Mouse (Mus musculus) lung, embryonic 14.5 days (tissue): Measurements from ENCODE around the gene Osbpl5. TPM values are rescaled to one million over a fixed set of nuclear protein-coding genes. Genes with fewer than 3 reads are reported as not detected.
"Not testable (repeated sequence)": the region's sequence is repeated elsewhere in the genome, so short reads cannot be mapped to it uniquely, and the experiment has no call there.

Source experiments
- ATAC-seq: fragments of 200-750 bp; cut with Nextera tagmentation; 2 replicates; pipeline ENCODE4 v1.8.0; 2017; ENCODE audit warnings: mild to moderate bottlenecking, moderate TSS enrichment, moderate library complexity; ENCODE audit not compliant: insufficient read depth
- DNase-seq: peaks from one replicate; pipeline ENCODE4 v3.0.0-alpha.2; 2015
- H3K27ac ChIP-seq: fragments of 300-500 bp; sonication (generic); 2 replicates; pipeline ENCODE4 v1.5.1; 2014; ENCODE audit warnings: low read depth, mild to moderate bottlenecking, moderate library complexity
- H3K27me3 ChIP-seq: fragments of 300-500 bp; sonication (generic); 2 replicates; pipeline ENCODE4 v1.6.1; 2014; ENCODE audit warnings: low read length, control low read depth; ENCODE audit not compliant: insufficient read depth
- H3K36me3 ChIP-seq: fragments of 300-500 bp; sonication (generic); 2 replicates; pipeline ENCODE4 v1.6.1; 2014; ENCODE audit warnings: control low read depth; ENCODE audit not compliant: insufficient read depth
- H3K4me1 ChIP-seq: fragments of 300-500 bp; sonication (generic); 2 replicates; pipeline ENCODE4 v1.6.1; 2014; ENCODE audit warnings: antibody characterized with exemption, control low read depth; ENCODE audit not compliant: insufficient read depth
- H3K4me2 ChIP-seq: fragments of 300-500 bp; sonication (generic); 2 replicates; pipeline ENCODE4 v1.6.1; 2014; ENCODE audit warnings: mild to moderate bottlenecking
- H3K4me3 ChIP-seq: fragments of 300-500 bp; sonication (generic); 2 replicates; pipeline ENCODE4 v1.5.1; 2014; ENCODE audit warnings: low read depth, low read length
- H3K9ac ChIP-seq: fragments of 300-500 bp; sonication (generic); 2 replicates; pipeline ENCODE4 v1.6.1; 2014
- H3K9me3 ChIP-seq: fragments of 300-500 bp; sonication (generic); 2 replicates; pipeline ENCODE4 v1.6.1; 2016; ENCODE audit warnings: low read depth, low read length, control low read depth
- CTCF ChIP-seq: IDR thresholded peaks from 2 replicates; pipeline ENCODE4 v1.5.1; 2016; ENCODE audit warnings: antibody characterized with exemption, low read depth
- WGBS: fragments of 180-500 bp; shearing (Covaris S2); extraction: QIAGEN DNeasy Blood & Tissue Kit; methylation state at CpG from one replicate; pipeline ENCODE4 v1.1.7; 2014; 5-methylcytosine and 5-hydroxymethylcytosine counted together
- microRNA-seq: library from miRNA; unstranded; fragments of <30 nt; microRNA quantifications from one replicate; pipeline ENCODE4, GENCODE M21; 2016; ENCODE audit warnings: borderline number of aligned reads
- polyA plus RNA-seq: library from polyadenylated mRNA; unstranded; fragments of >200 nt; fragmentation: Nextera tagmentation; extraction: Ambion mirVana; gene quantifications from 2 replicates; pipeline ENCODE4 v1.2.1, GENCODE M21; 2014

The Osbpl5 gene
- polyA plus RNA-seq, 1 experiment from 2014 or later = 34.2 TPM

- Histone ChIP-seq H3K9me3 (no peaks in the 10 kb centered on the region; the same call in 1 of the 2 replicates), H3K36me3 (no peaks in the 10 kb centered on the region), H3K27me3 (no peaks in the 10 kb centered on the region), H3K4me2 (peak within 1 kb of the TSS; percentile 89), H3K27ac (no peak within 1 kb of the TSS), H3K4me1 (no peaks in the 10 kb centered on the region), H3K9ac (peak within 1 kb of the TSS; percentile 63), H3K4me3 (peak within 1 kb of the TSS; percentile 49)
- DNase-seq (peak; percentile 92), ATAC-seq (peak; percentile 99)
- TF ChIP-seq CTCF = no peak
- WGBS = 2% methylated on average over 39 of the region's 39 CpGs
Observed at GRCm38 (mm10) chr7:143649034-143649768, 107.6 kb downstream of the Osbpl5 start, which contains the start of gene Tnfrsf22. TSS of gene Tnfrsf22 (minus strand) at chr7:143649661.

DNA sequence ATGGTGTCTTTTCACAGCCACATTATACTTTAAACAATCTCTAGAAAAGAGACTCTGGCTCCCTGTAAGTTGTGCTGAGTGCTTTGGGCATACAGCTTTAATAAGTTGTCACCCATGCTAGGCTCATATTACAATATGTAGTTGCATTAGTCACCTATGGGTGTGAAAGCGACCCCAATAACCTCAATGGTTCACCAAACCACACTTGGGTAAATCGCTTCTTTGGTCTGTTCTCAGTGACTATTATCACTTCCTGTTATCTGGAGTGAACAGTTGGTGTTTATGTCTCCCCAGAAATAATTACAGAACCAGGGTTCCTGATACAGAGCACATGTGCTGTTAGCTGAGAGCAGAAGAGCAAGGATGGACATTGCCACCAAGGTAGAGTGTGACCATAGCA is 112.8 kb downstream of the Osbpl5 start:
- not testable (repeated sequence) for H3K9ac ChIP-seq, H3K27ac ChIP-seq, H3K9me3 ChIP-seq, H3K4me1 ChIP-seq, ATAC-seq, H3K4me2 ChIP-seq, H3K36me3 ChIP-seq, DNase-seq, H3K27me3 ChIP-seq, H3K4me3 ChIP-seq
- 85% methylated on average over 2 of the region's 2 CpGs for WGBS

Small RNAs within 50 kb of the gene (microRNA-seq; reads per million reads assigned to microRNA genes)
- gene Gm22064 = not detected

Other genes with a start within 250 kb of the Osbpl5 start
- 132 and 141 TPM in 2 replicates for gene Nap1l4, start 207.9 kb downstream of the Osbpl5 start, polyA plus RNA-seq
- gene Cars, start 156.9 kb downstream of the Osbpl5 start, polyA plus RNA-seq = 59.8 and 65.9 TPM in 2 replicates
- 0.11 and 0.24 TPM in 2 replicates for gene Tnfrsf26, start 128.3 kb downstream of the Osbpl5 start, polyA plus RNA-seq
- 9.3 and 13.6 TPM in 2 replicates for gene Tnfrsf22, start 107.3 kb downstream of the Osbpl5 start, polyA plus RNA-seq
- gene Tnfrsf23, start 71.1 kb downstream of the Osbpl5 start, polyA plus RNA-seq = 0.95 and 1.1 TPM in 2 replicates
- not detected in 2 replicates for gene Mrgprg, start 10.0 kb upstream of the Osbpl5 start, polyA plus RNA-seq
- 1.5 and 1.9 TPM in 2 replicates for gene Mrgpre, start 27.5 kb upstream of the Osbpl5 start, polyA plus RNA-seq
- gene Nadsyn1, start 65.9 kb upstream of the Osbpl5 start, polyA plus RNA-seq = 6.7 and 9.5 TPM in 2 replicates
- 44.2 and 45.3 TPM in 2 replicates for gene Dhcr7, start 66.2 kb upstream of the Osbpl5 start, polyA plus RNA-seq
- gene Gm498, start 109.9 kb upstream of the Osbpl5 start, polyA plus RNA-seq = not detected in 2 replicates
- gene Shank2, start 244.9 kb upstream of the Osbpl5 start, polyA plus RNA-seq = 2.1 and 2.2 TPM in 2 replicates